Mouse (Mus musculus) forebrain, postnatal 0 days (tissue): ENCODE data around the gene Armh3. TPM values are rescaled to one million over a fixed set of nuclear protein-coding genes. Genes with fewer than 3 reads are reported as not detected.

Experiments
- ATAC-seq: fragments of 200-750 bp; cut with Nextera tagmentation; 2 replicates; pipeline ENCODE4 v1.8.0; 2017; ENCODE audit warnings: mild to moderate bottlenecking, moderate library complexity
- DNase-seq: peaks from one replicate; pipeline ENCODE4 v3.0.0-alpha.2; 2015
- H3K27ac ChIP-seq: fragments of 300-500 bp; sonication (generic); 2 replicates; pipeline ENCODE4 v1.5.1; 2014; ENCODE audit warnings: low read depth, mild to moderate bottlenecking, antibody characterized with exemption, low read length, moderate library complexity, mixed read lengths
- H3K27me3 ChIP-seq: fragments of 300-500 bp; sonication (generic); 2 replicates; pipeline ENCODE4 v1.6.1; 2014; ENCODE audit warnings: mild to moderate bottlenecking, low read length, mixed read lengths; ENCODE audit not compliant: insufficient read depth
- H3K36me3 ChIP-seq: fragments of 300-500 bp; sonication (generic); 2 replicates; pipeline ENCODE4 v1.6.1; 2014; ENCODE audit warnings: mild to moderate bottlenecking, moderate library complexity; ENCODE audit not compliant: insufficient read depth
- H3K4me1 ChIP-seq: fragments of 300-500 bp; sonication (generic); 2 replicates; pipeline ENCODE4 v1.6.1; 2014; ENCODE audit warnings: antibody characterized with exemption; ENCODE audit not compliant: insufficient read depth
- H3K4me2 ChIP-seq: fragments of 300-500 bp; sonication (generic); 2 replicates; pipeline ENCODE4 v1.6.1; 2014; ENCODE audit warnings: low read depth, mild to moderate bottlenecking, moderate library complexity
- H3K4me3 ChIP-seq: fragments of 300-500 bp; sonication (generic); 2 replicates; pipeline ENCODE4 v1.5.1; 2014; ENCODE audit warnings: low read depth, low read length, mixed read lengths
- H3K9ac ChIP-seq: fragments of 300-500 bp; sonication (generic); 2 replicates; pipeline ENCODE4 v1.6.1; 2014; ENCODE audit warnings: mild to moderate bottlenecking
- H3K9me3 ChIP-seq: fragments of 300-500 bp; sonication (generic); 2 replicates; pipeline ENCODE4 v1.6.1; 2016; ENCODE audit warnings: low read length
- CTCF ChIP-seq: sonication (generic); IDR thresholded peaks from 2 replicates; pipeline ENCODE4 v1.5.1; 2016; ENCODE audit warnings: antibody characterized with exemption, control low read depth, low read depth
- WGBS: fragments of 180-500 bp; shearing (Covaris S2); extraction: QIAGEN DNeasy Blood & Tissue Kit; methylation state at CpG from one replicate; pipeline ENCODE4 v1.1.7; 2014; 5-methylcytosine and 5-hydroxymethylcytosine counted together
- polyA plus RNA-seq: library from polyadenylated mRNA; unstranded; fragments of >200 nt; fragmentation: Nextera tagmentation; extraction: Ambion mirVana; gene quantifications from 2 replicates; pipeline ENCODE4 v1.2.1, GENCODE M21; 2015
- total RNA-seq: library from RNA; depleted of rRNA; stranded (reverse); fragments of >200 nt; gene quantifications from 2 replicates; pipeline ENCODE4 v1.2.3, GENCODE M21; 2014

The Armh3 gene
- total and polyA plus RNA-seq, 2 experiments from 2014 or later = 20.9 to 22.5 TPM

GRCm38 (mm10) chr19:45821832-45822231 is 176.5 kb downstream of the Armh3 start:
- Histone ChIP-seq H3K27ac (no peak overlapping the region), H3K4me3 (no peak overlapping the region), H3K27me3 (no peaks in the 10 kb centered on the region), H3K9me3 (no peaks in the 10 kb centered on the region), H3K4me1 (0 out of 2 replicates have a peak, but pooled peaks cover 4% of the 10 kb centered on the region), H3K36me3 (peaks cover 3% of the 10 kb centered on the region; the same call in 1 of the 2 replicates), H3K4me2 (no peak overlapping the region), H3K9ac (no peak overlapping the region)
- peak; percentile 50 for ATAC-seq
- no peak for TF ChIP-seq CTCF
- DNase-seq = peak; percentile 61
- WGBS = 26% methylated on average over 5 of the region's 5 CpGs

- Histone ChIP-seq H3K36me3 (peaks cover 3% of the 10 kb centered on the region; the same call in 1 of the 2 replicates), H3K4me3 (no peak overlapping the region), H3K9ac (no peak overlapping the region), H3K27ac (no peak overlapping the region), H3K27me3 (no peaks in the 10 kb centered on the region), H3K4me2 (no peak overlapping the region), H3K4me1 (0 out of 2 replicates have a peak, but pooled peaks cover 14% of the 10 kb centered on the region), H3K9me3 (no peaks in the 10 kb centered on the region)
- DNase-seq (no peak), ATAC-seq (no peak)
- 71% methylated on average over 11 of the region's 11 CpGs for WGBS
- TF ChIP-seq CTCF = no peak
Measured at GRCm38 (mm10) chr19:45817816-45818490, 180.3 kb downstream of the Armh3 start.

GRCm38 (mm10) chr19:45816727-45817126 is 181.6 kb downstream of the Armh3 start:
- H3K27ac ChIP-seq = no peak overlapping the region
- peak overlapping the region; percentile 90; the same call in 1 of the 2 replicates for H3K4me2 ChIP-seq
- 0 out of 2 replicates have a peak, but pooled peaks cover 23% of the 10 kb centered on the region for H3K4me1 ChIP-seq
- DNase-seq = no peak
- no peaks in the 10 kb centered on the region for H3K9me3 ChIP-seq
- no peaks in the 10 kb centered on the region for H3K27me3 ChIP-seq
- peaks cover 3% of the 10 kb centered on the region; the same call in 1 of the 2 replicates for H3K36me3 ChIP-seq
- no peak for ATAC-seq
- H3K9ac ChIP-seq = no peak overlapping the region
- no peak for TF ChIP-seq CTCF
- H3K4me3 ChIP-seq = no peak overlapping the region
- WGBS = 24% methylated on average over 8 of the region's 8 CpGs

- Histone ChIP-seq H3K27me3 (no peaks in the 10 kb centered on the region), H3K9ac (peak within 1 kb of the TSS; percentile 55), H3K27ac (peak within 1 kb of the TSS; percentile 29; the same call in 1 of the 2 replicates), H3K4me3 (peak within 1 kb of the TSS; percentile 49), H3K9me3 (no peaks in the 10 kb centered on the region), H3K36me3 (peaks cover 3% of the 10 kb centered on the region; the same call in 1 of the 2 replicates), H3K4me1 (0 out of 2 replicates have a peak, but pooled peaks cover 20% of the 10 kb centered on the region), H3K4me2 (peak within 1 kb of the TSS; percentile 90)
- 4% methylated on average over 20 of the region's 29 CpGs for WGBS
- ATAC-seq = peak; percentile 76
- DNase-seq = peak; percentile 59
- TF ChIP-seq CTCF = peak; percentile 63
Measured at GRCm38 (mm10) chr19:45815831-45816405, 182.4 kb downstream of the Armh3 start, which contains the start of gene Kcnip2. Gene Kcnip2 (minus strand): TSS chr19:45816061.

- peak overlapping the region; percentile 49 for H3K4me3 ChIP-seq
- H3K36me3 ChIP-seq = peaks cover 3% of the 10 kb centered on the region; the same call in 1 of the 2 replicates
- H3K9ac ChIP-seq = peak overlapping the region; percentile 55
- no peaks in the 10 kb centered on the region for H3K27me3 ChIP-seq
- no peaks in the 10 kb centered on the region for H3K9me3 ChIP-seq
- H3K4me1 ChIP-seq = 0 out of 2 replicates have a peak, but pooled peaks cover 20% of the 10 kb centered on the region
- TF ChIP-seq CTCF = no peak
- DNase-seq = peak; percentile 29
- ATAC-seq = peak; percentile 2; the same call in 1 of the 2 replicates
- no peak overlapping the region for H3K27ac ChIP-seq
- WGBS = 59% methylated on average over 10 of the region's 10 CpGs
- H3K4me2 ChIP-seq = peak overlapping the region; percentile 90
Measured at GRCm38 (mm10) chr19:45815170-45815569, 183.1 kb downstream of the Armh3 start.

- TF ChIP-seq CTCF = no peak
- Histone ChIP-seq H3K9ac (no peak overlapping the region), H3K4me3 (no peak overlapping the region), H3K36me3 (peaks cover 3% of the 10 kb centered on the region; the same call in 1 of the 2 replicates), H3K9me3 (no peaks in the 10 kb centered on the region), H3K4me1 (0 out of 2 replicates have a peak, but pooled peaks cover 20% of the 10 kb centered on the region), H3K27me3 (no peaks in the 10 kb centered on the region), H3K4me2 (peak overlapping the region; percentile 51; the same call in 1 of the 2 replicates), H3K27ac (no peak overlapping the region)
- DNase-seq (no peak), ATAC-seq (no peak)
- WGBS = 10% methylated on average over 12 of the region's 12 CpGs
Measured at GRCm38 (mm10) chr19:45813801-45814200, 184.5 kb downstream of the Armh3 start.
